In genomic region chr12:3571787-3572580, GRCm38 (mm10) we compare ENCODE assay signal across 8 mouse cellular contexts. TPM values are rescaled to one million over a fixed set of nuclear protein-coding genes. Genes with fewer than 3 reads are reported as not detected.
DNase-seq lines count a peak whose midpoint lies in the region; ATAC-seq and TF ChIP-seq lines count a peak whose summit lies in the region.

TSS of gene Dtnb (plus strand) at chr12:3572381.

- WGBS in forebrain, embryonic 10.5 days = 3% methylated on average over 81 of the region's 85 CpGs
- WGBS in heart, embryonic 15.5 days = 1% methylated on average over 69 of the region's 85 CpGs
- 1% methylated on average over 59 of the region's 85 CpGs for WGBS in liver, embryonic 16.5 days (ENCODE audit: insufficient replicate concordance)
- 2% methylated on average over 58 of the region's 85 CpGs for WGBS in neural tube, embryonic 13.5 days

- TF ChIP-seq CTCF in testis, adult 2 months (IDR thresholded peaks at IDR 0.05; ENCODE audit: control insufficient read depth, insufficient read depth, insufficient replicate concordance, low read depth, low read length) = no peak

- H3K4me3 ChIP-seq in forebrain, embryonic 10.5 days = peak within 1 kb of the TSS; percentile 88
- peak within 1 kb of the TSS; percentile 86 for H3K4me3 ChIP-seq in heart, embryonic 15.5 days
- H3K4me3 ChIP-seq in liver, embryonic 16.5 days (ENCODE audit: low read depth, low read length) = peak within 1 kb of the TSS; percentile 91
- peak within 1 kb of the TSS; percentile 73 for H3K4me3 ChIP-seq in neural tube, embryonic 13.5 days
- peak within 1 kb of the TSS; percentile 86 for H3K4me3 ChIP-seq in testis, adult 2 months (ENCODE audit: control insufficient read depth, low read depth, low read length)

- ATAC-seq in heart, embryonic 15.5 days (replicated peaks; ENCODE audit: insufficient number of reproducible peaks, insufficient read depth, low FRiP score, low read depth) = peak; percentile 83
- peak; percentile 92 for ATAC-seq in liver, embryonic 16.5 days (ENCODE audit: low read depth)
- ATAC-seq in neural tube, embryonic 13.5 days (ENCODE audit: low read depth) = peak; percentile 88

- H3K9me3 ChIP-seq in forebrain, embryonic 10.5 days = no peaks in the 10 kb centered on the region
- no peaks in the 10 kb centered on the region for H3K9me3 ChIP-seq in heart, embryonic 15.5 days (replicated peaks)
- H3K9me3 ChIP-seq in liver, embryonic 16.5 days (replicated peaks; ENCODE audit: control insufficient read depth, low read length) = no peaks in the 10 kb centered on the region
- H3K9me3 ChIP-seq in neural tube, embryonic 13.5 days = no peaks in the 10 kb centered on the region

- DNase-seq in CD4-positive, CD25-positive, alpha-beta regulatory T cell, adult 2 months (ENCODE audit: low read depth, low spot score) = peak; percentile 88
- DNase-seq in c-Kit-negative CD71-positive TER-119-positive erythroid progenitor cells, embryonic 14.5 days (ENCODE audit: low read depth, low spot score) = peak; percentile 52
- DNase-seq in forebrain, embryonic 10.5 days (ENCODE audit: extremely low spot score, low spot score) = peak; percentile 58
- peak; percentile 75 to 90 for DNase-seq in kidney, postnatal 25 days

- H3K27ac ChIP-seq in forebrain, embryonic 10.5 days = peak within 1 kb of the TSS; percentile 97
- H3K27ac ChIP-seq in heart, embryonic 15.5 days = peak within 1 kb of the TSS; percentile 85
- H3K27ac ChIP-seq in liver, embryonic 16.5 days (ENCODE audit: low read length) = peak within 1 kb of the TSS; percentile 89
- peak within 1 kb of the TSS; percentile 93 for H3K27ac ChIP-seq in neural tube, embryonic 13.5 days (replicated peaks)
- peak within 1 kb of the TSS; percentile 84 for H3K27ac ChIP-seq in testis, adult 2 months (ENCODE audit: control insufficient read depth, insufficient read depth, low read depth, low read length)

- H3K4me2 ChIP-seq in heart, embryonic 15.5 days = peak within 1 kb of the TSS; percentile 91
- peak within 1 kb of the TSS; percentile 99 for H3K4me2 ChIP-seq in liver, embryonic 16.5 days (ENCODE audit: low read depth, low read length)
- peak within 1 kb of the TSS; percentile 79 for H3K4me2 ChIP-seq in neural tube, embryonic 13.5 days

- peak; percentile 45; the same call in 1 of the 2 replicates for TF ChIP-seq POLR2A in testis, adult 2 months (IDR thresholded peaks at IDR 0.05; ENCODE audit: control insufficient read depth, low read depth, low read length)

- no peaks in the 10 kb centered on the region for H3K36me3 ChIP-seq in forebrain, embryonic 10.5 days (replicated peaks)
- no peaks in the 10 kb centered on the region for H3K36me3 ChIP-seq in heart, embryonic 15.5 days
- H3K36me3 ChIP-seq in liver, embryonic 16.5 days (ENCODE audit: control insufficient read depth, insufficient read depth) = no peaks in the 10 kb centered on the region
- no peaks in the 10 kb centered on the region for H3K36me3 ChIP-seq in neural tube, embryonic 13.5 days
- no peaks in the 10 kb centered on the region for H3K36me3 ChIP-seq in testis, adult 2 months (ENCODE audit: control insufficient read depth, insufficient read depth, low read length)

- H3K27me3 ChIP-seq in forebrain, embryonic 10.5 days (ENCODE audit: poor library complexity, severe bottlenecking) = 0 out of 2 replicates have a peak, but pooled peaks cover 3% of the 10 kb centered on the region
- H3K27me3 ChIP-seq in heart, embryonic 15.5 days = no peaks in the 10 kb centered on the region
- H3K27me3 ChIP-seq in liver, embryonic 16.5 days (ENCODE audit: control insufficient read depth, insufficient read depth, low read depth, low read length) = no peaks in the 10 kb centered on the region
- H3K27me3 ChIP-seq in neural tube, embryonic 13.5 days = no peaks in the 10 kb centered on the region
- no peaks in the 10 kb centered on the region for H3K27me3 ChIP-seq in testis, adult 2 months (ENCODE audit: control insufficient read depth, insufficient read depth, low read length)

- H3K9ac ChIP-seq in heart, embryonic 15.5 days = peak within 1 kb of the TSS; percentile 87
- peak within 1 kb of the TSS; percentile 91 for H3K9ac ChIP-seq in liver, embryonic 16.5 days (ENCODE audit: low read depth, low read length)
- H3K9ac ChIP-seq in neural tube, embryonic 13.5 days = peak within 1 kb of the TSS; percentile 94

- peaks cover 14% of the 10 kb centered on the region for H3K4me1 ChIP-seq in forebrain, embryonic 10.5 days
- H3K4me1 ChIP-seq in heart, embryonic 15.5 days (replicated peaks) = peaks cover 28% of the 10 kb centered on the region
- H3K4me1 ChIP-seq in liver, embryonic 16.5 days (ENCODE audit: control insufficient read depth, low read depth, low read length) = peaks cover 13% of the 10 kb centered on the region
- H3K4me1 ChIP-seq in neural tube, embryonic 13.5 days (replicated peaks) = peaks cover 15% of the 10 kb centered on the region
- H3K4me1 ChIP-seq in testis, adult 2 months (ENCODE audit: control insufficient read depth, insufficient read depth, low read length) = peaks cover 13% of the 10 kb centered on the region

RNA-seq across cellular contexts. Expression of gene Dtnb, which starts in this region (rescaled TPM):
- polyA plus RNA-seq in forebrain, embryonic 10.5 days (2016; fragmentation: Nextera tagmentation; extraction: Ambion mirVana) = 29.7 and 31.3 TPM in 2 replicates
- polyA plus RNA-seq in heart, embryonic 15.5 days (2015; fragmentation: Nextera tagmentation; extraction: Ambion mirVana) = 12.8 and 19.4 TPM in 2 replicates
- 17.3 and 19.7 TPM in 2 replicates for polyA plus RNA-seq in liver, embryonic 16.5 days (2015; fragmentation: Nextera tagmentation; extraction: Ambion mirVana)
- polyA plus RNA-seq in neural tube, embryonic 13.5 days (2015; fragmentation: Nextera tagmentation; extraction: Ambion mirVana) = 41.3 and 44.8 TPM in 2 replicates
- polyA plus RNA-seq in testis, adult 2 months (2012; rRNA removed) = 146 and 174 TPM in 2 replicates

Comparison
In these comparisons a context has a peak if more than half of its experiments do, and no peak if none do; other contexts are left out.
1. Peak in every context shown above with its lines: DNase-seq, ATAC-seq, H3K4me3 ChIP-seq and H3K27ac ChIP-seq.